Mouse (Mus musculus) heart, postnatal 14 days (tissue): ENCODE results near the gene Hikeshi. TPM values are rescaled to one million over a fixed set of nuclear protein-coding genes. Genes with fewer than 3 reads are reported as not detected.

Experiments used
- DNase-seq, 2 experiments: peaks; one replicate each; pipeline ENCODE4 v3.0.0; 2021 to 2022
- intact Hi-C: fragments of 180-260 bp; cut with DNase I; formaldehyde crosslinking; loops from one replicate; pipeline ENCODE4 v1.15.1; 2025
- total RNA-seq, 2 experiments: library from RNA; stranded (reverse); gene quantifications; 2 replicates each; pipeline ENCODE4 v1.2.3; 2021

Hikeshi gene
- total RNA-seq, 2 experiments from 2014 or later = 52.0 to 61.7 TPM

DNA sequence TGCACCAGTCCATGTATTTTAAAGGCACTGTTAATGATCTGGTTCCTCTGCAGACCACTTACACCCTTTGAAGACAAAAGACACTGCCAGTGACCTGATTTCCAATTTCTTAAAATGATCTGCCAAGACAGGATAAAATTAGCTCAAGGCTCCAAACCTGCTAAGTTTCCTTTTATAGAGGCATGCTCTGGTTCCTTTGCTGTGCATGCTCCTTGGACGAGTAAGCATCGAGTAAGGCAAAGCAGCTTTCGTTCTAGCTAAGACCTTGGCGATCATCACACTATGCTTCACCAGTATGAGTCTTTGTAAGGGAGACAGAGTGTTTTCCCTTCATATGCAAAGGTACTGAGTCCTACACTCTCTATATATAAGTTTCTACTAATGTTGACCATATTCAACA, 23.2 kb downstream of the Hikeshi start:
- no peak for DNase-seq

DNA sequence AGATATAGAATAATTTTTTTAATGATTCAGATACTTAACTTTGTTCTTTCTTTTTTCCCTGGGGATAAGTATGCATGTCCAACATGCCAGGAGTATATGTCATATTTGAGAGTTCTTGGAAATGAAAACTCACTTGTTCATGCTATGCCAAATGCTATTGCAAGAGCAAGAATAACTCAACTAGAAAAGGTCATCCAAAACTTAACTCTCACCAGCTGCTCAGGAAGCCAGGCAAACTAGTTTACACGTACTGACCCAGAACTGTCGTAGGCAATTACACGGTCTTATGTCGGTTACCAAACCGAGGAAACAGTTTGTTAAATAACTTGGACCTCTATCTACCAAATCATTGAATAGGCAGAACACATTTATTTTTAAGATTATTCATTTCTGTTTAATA, 24.3 kb downstream of the Hikeshi start:
- intact Hi-C loops = no loop called here

More for the DNA sequence above, 23.2 kb downstream of the Hikeshi start:
- intact Hi-C loops = no loop called here

DNA sequence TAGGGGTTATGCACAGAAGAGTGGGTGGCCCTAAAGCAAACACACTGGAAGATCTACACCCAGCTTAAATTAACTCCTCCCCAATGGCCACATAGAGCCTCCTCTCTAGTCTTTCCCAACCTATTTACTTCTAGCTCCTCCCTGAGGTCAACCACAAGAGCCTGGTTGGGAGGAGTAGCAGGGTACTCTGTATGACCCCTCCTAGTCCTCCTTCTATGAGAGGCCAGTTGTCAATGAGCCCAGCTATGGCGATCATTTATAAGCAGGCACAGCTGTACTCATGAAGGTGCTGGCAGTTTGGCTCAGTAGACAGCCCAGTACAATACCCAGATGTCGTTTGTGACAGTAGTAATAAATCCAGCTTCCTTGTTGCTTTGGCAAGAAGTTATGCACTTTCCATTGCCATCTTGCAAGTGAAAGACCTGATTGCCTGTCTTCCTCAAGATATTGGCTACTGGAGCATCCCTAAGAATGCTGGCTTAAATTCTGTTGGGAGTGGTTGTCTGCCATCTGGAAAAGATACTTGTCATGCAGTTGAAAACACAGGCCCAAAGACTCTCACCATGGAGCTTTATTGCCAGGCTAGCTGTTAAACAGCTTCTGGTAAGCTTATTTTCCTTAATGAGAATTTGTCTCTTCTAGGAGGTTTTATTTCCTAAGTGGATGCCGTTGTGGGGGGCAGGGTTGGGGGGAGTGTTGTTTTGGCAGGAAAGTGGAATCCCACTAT, 27.4 kb downstream of the Hikeshi start:
- intact Hi-C loops = no loop called here
- no peak for DNase-seq

More for the DNA sequence above, 24.3 kb downstream of the Hikeshi start:
- no peak for DNase-seq

DNA sequence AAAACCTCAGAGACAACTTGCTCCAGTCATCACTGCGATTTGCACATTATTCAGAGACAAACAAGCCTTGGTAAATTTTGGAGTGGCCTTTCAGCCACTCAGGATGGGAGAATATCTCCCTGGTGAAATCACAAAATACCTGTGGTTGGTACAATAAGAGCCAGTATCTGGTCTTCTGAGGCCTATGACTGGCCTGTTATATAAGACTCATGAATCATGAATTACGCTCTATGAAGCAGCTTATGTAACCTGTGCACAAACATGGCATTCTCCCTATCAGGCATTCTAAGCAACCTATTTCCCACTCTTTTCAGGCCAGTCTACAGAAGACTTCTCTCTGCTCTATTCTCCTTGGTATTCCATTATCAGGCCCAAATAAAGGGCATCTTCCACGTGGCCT, 28.6 kb downstream of the Hikeshi start:
- intact Hi-C loops = no loop called here
- no peak for DNase-seq

GRCm38 (mm10) chr7:89909711-89910110, 31.3 kb downstream of the Hikeshi start:
- no peak for DNase-seq
- intact Hi-C loops = loop anchor here (5.0 kb wide), 1 partner anchor 407 kb away; no protein-coding TSS in a partner anchor

DNA sequence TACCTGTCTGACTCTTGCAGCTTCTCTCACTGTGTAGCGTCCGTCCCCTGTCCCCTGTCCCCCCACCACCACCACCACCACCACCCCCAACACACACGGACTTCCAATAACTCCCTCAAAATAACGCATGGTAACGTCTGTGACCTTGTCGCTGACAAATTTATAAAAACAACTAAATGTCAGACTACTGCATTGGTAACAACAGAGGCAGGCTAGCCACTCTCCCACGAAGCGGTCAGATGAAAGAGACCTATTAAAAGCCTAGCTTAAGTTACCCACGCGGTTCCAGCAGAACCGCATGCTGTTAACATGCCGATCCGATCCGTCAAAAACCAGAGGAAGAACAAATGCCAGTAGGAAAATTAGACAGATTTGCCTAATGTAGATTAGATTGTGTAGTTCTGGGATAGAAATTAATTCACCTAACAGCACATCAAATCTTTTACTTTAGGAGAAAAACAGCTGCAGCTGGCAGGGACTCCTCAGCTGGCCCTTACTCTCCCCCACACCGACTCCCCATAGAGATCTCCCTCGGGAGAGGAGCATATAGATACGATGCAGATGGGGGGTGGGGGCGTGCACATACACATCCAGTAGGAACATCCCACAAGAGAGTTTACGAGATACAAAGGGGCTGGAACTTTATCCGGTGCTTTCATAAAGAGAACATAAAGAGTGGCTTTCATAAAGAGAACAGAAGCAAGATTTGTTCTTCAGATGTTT, 31.9 kb downstream of the Hikeshi start:
- intact Hi-C loops = loop anchor here (5.0 kb wide), 1 partner anchor 407 kb away; no protein-coding TSS in a partner anchor

GRCm38 (mm10) chr7:89908421-89908820, 32.6 kb downstream of the Hikeshi start:
- no peak for DNase-seq
- intact Hi-C loops = loop anchor here (5.0 kb wide), 1 partner anchor 406 kb away; no protein-coding TSS in a partner anchor

More for the DNA sequence above, 31.9 kb downstream of the Hikeshi start:
- no peak for DNase-seq

GRCm38 (mm10) chr7:89907950-89908349, 33.1 kb downstream of the Hikeshi start:
- intact Hi-C loops = loop anchor here (5.0 kb wide), 1 partner anchor 406 kb away; no protein-coding TSS in a partner anchor
- DNase-seq = peak; percentile 72 to 88

DNA sequence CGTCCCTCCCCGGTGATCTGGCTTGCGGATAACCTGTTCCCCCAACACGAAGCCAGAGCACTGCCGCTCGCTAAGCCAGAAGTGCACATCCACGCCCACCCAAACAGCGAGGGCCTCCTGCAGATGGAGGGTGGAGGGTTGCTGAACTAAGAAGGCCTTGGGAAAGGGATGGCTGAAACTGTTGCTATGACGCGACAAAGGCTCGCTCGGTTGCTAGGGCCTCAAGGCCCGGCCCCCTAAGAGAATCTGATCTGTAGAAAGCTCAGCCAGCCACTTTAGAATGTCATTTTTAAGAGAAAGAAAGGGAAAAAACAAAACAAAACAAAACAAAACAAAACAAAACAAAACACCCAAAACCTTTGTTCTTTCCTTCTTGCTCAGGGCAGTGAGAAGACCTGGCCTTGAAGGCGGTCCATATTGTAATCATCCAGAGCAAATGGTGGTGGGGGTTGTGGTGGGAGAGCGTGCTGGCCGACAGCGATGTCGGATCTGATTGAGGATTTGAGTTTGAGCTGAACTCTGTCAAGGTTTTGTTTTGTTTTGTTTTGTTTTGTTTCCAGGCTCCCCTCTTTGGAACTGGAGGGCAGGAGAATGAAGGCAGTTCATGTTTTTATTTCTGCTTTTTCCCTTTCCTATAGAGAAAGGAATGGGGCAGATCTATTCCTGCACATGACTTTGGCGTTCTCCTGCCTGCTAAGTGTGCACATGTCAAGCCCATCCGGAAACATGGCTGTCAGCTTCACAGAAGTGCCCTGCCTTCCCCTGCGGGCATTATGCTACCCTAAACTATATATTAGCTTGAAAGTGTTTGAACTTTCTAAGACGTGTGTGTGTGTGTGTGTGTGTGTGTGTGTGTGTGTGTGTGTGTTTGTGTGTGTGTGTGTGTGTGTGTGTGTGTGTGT, 37.3 kb downstream of the Hikeshi start, which contains the start of gene Ccdc81:
TSS of gene Ccdc81 (minus strand) at position 188 of the 902 bp plus-strand sequence.
- intact Hi-C loops = no loop called here
- no peak for DNase-seq

GRCm38 (mm10) chr7:89903007-89903406, 38.0 kb downstream of the Hikeshi start:
- no peak for DNase-seq
- intact Hi-C loops = no loop called here

DNA sequence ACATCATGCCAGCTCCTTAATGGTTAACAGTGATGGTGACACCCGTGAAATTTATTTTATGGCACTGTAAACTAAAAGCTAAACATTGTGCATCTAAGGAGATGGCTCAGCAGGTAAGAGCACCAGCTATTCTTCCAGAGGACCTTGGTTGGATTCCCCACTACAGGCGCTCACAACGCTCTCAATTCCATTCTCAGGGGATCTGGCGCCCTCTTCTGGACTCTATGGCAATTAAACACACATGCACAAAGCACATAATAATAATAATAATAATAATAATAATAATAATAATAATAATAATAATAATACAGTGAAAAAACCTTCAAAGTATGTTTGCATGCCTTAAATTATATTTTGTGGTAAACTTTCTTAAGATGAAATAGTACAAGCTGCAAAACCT, 49.1 kb downstream of the Hikeshi start:
- intact Hi-C loops = no loop called here

DNA sequence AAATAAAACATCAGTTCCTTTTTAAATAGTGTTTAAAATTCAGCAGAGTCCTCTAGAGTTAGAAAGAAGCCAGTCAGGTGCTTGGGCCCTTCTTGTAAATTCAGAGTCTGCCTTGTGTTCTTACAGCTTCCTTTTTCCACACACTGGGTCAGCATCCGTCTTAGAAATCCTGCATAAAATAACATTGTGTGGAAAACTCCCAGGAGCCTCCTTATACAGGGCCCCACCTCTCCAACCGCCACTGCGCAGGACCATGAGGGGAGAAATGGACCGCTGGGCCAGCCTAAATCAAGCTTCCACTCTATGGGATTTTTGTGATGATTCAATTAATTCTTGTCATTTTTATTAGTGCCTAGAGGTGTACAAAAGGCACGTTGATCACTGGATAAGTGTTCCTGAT, 49.6 kb downstream of the Hikeshi start:
- intact Hi-C loops = no loop called here

More for the DNA sequence above, 49.1 kb downstream of the Hikeshi start:
- peak in 1 of 2 experiments; percentile 34 for DNase-seq

GRCm38 (mm10) chr7:89884551-89884950, 56.5 kb downstream of the Hikeshi start:
- DNase-seq = no peak
- intact Hi-C loops = no loop called here

More for the DNA sequence above, 49.6 kb downstream of the Hikeshi start:
- no peak for DNase-seq

DNA sequence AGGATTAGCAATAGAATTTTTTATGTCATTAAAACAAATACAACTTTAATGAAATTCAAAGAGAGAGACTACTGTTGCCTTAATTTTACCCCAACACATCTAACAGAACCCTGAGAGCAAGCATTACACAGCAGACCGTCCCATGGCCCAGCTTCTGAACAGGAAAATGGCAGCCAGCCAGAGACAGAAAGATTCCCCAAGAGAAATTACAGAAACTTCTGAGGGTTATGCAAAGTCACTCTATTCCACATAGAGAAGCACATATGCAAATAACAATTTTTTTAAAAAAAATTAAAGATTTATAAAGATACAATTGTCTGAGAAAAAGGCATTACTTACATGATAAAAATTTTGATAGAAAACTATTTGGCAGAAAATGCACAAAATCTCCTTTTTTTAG, 61.3 kb downstream of the Hikeshi start:
- DNase-seq = peak; percentile 22 to 46
- intact Hi-C loops = no loop called here

Other genes with a start within 250 kb of the Hikeshi start
- gene Ccdc81, start 37.6 kb downstream of the Hikeshi start, total RNA-seq = under 1 TPM in 1 of 2 experiments, not detected in 1; 0.10 TPM
- gene Eed, start 39.8 kb upstream of the Hikeshi start, total RNA-seq = 10 to 100 TPM; 27.1 to 31.3 TPM
- gene Picalm, start 189.0 kb upstream of the Hikeshi start, total RNA-seq = 100 to 1,000 TPM; 167 to 180 TPM